Mouse (Mus musculus) brain, embryonic 18.5 days (tissue): ENCODE measurements around the gene Slc4a11.

Experiments used
- DNase-seq: peaks from one replicate; pipeline ENCODE4 v3.0.0-alpha.2; 2012; ENCODE audit warnings: low read depth, low spot score

Gene Slc4a11

DNA sequence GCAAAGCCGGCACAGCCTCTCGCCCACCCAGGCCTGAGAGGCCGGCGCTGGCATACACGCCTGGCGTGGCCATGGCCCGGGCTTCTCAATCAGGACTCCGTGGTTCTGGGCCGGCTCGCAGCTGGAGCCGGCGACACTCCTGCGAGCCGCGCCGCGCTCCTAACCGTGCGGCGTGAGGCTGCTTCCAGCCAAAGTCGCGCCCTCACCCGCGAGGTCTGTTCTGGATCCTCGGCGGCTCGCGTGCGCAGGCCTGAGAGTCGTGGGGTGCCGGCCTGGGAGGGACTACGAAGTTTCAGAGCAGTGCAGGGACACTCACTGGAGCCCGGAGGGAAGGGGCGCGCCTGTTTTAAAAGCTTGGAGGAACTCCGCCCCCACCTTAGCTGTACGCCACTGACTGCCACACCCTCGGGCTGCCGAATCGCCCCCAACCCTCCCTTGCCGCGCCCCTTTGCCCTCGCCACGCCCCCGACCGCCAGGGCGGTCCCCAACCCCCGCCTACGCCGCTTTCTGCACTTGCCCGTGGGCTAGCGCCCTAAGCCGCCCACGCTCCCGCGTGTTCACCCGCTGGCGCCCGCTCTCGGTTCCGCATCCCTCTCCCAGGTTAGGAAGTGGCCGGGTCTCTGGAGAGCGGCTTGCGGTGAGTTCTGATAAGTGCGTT, at the start of gene Slc4a11:
Gene Slc4a11, minus strand, starts transcription at position 367 of the 658 bp plus-strand sequence.
- DNase-seq: no peak

DNA sequence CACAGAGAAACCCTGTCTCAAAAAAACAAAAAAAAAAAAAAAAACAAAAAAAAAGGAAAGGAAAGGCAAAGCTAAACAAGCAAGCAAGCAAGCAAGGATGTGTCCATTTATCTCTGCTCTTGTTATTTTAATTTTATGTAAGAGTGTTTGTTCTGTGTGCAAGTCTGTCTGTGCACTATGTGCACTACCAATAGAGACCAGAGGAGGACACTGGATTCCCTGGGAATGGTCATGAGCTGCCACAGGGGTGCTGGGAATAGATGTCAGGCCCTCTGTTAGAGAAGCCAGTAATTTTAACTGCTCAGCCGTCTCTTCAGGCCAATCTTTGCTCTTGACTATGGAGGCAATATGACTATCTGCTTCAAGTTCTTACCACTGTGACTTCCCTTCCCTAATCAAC, 46.3 kb upstream of the Slc4a11 start:
- no peak for DNase-seq

- no peak for DNase-seq
Measured at GRCm38 (mm10) chr2:130740096-130740495, 42.8 kb upstream of the Slc4a11 start.

GRCm38 (mm10) chr2:130738019-130738418, 40.7 kb upstream of the Slc4a11 start:
- DNase-seq: no peak

DNA sequence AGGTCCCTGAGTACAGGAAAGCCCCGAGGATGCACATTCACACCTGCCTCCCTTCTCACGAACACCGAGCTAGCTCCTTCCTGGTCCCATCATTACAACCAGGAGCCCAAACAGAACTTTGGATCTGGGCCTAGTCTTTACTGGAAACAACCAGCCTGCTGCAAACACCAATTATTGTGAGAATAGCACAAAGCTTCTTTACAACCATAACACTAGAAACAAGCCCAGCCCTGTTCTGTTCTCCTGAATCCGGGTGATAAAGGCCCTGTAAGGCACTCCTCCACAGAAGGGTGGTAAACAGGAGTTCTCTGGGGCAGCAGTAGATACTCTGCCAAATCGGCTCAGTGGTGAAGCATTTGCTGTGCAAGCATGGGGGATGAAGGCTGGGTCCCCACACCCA, 38.0 kb upstream of the Slc4a11 start:
- no peak for DNase-seq

GRCm38 (mm10) chr2:130733444-130733843, 36.1 kb upstream of the Slc4a11 start:
- no peak for DNase-seq

DNA sequence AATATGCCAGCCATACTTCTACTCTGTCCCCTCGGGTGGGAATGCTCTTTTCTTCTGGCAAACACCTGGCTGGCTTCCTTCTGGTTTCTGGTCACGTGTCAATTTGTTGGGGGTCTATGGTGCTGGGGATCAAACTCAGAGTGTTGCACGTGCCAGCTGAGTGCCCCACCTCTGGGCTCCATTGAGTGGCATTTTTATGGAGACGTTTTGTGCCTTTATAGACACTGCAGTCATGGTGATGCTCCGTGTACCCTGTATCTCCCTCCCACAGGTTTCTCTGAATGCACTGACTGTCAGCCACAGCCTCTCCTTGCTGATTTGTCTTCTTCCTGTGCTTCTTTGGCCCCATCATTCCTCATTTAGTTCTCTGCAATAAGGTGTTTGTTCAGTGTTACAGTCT, 34.5 kb upstream of the Slc4a11 start:
- DNase-seq: no peak

GRCm38 (mm10) chr2:130730746-130731145, 33.4 kb upstream of the Slc4a11 start:
- DNase-seq: no peak

GRCm38 (mm10) chr2:130728906-130729585, 31.7 kb upstream of the Slc4a11 start:
- DNase-seq: no peak

DNA sequence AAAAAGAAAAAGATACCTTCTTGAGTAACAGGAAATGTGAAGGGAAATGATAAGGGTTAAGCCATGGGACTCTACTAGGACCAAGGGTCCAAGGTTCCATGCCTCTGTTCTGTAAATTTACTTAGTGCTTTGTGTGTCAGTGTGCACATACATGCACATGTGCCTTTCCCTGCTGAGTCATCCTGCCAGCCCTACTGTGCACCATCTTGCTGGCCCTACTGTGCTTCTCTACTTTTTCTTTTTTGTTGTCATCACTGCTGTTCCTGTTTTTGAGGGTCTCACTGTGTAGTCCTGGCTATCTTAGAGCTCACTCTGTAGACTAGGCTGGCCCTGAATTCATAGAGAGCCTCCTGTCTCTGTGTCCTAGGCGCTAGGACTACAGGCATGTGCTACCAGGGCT, 30.4 kb upstream of the Slc4a11 start:
- no peak for DNase-seq

DNA sequence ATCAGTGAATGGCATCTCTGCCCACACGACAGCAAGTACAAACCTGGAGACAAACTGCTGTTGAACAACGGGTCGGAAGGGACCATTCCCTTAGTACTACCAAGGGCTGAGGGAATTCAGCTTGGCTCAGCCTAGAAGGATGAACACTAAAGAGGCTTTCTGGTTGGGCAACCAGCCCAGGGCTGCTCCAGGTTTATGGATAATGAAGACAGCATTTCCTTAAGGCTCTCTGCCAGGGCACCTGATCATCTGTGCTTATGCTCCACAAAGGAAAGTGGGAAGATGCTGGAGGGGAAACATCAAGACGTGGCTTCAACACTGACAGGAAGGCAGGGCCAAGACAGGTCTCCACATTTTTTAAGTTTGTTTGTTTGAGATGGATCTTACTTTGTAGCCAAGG, 27.1 kb upstream of the Slc4a11 start:
- no peak for DNase-seq

DNA sequence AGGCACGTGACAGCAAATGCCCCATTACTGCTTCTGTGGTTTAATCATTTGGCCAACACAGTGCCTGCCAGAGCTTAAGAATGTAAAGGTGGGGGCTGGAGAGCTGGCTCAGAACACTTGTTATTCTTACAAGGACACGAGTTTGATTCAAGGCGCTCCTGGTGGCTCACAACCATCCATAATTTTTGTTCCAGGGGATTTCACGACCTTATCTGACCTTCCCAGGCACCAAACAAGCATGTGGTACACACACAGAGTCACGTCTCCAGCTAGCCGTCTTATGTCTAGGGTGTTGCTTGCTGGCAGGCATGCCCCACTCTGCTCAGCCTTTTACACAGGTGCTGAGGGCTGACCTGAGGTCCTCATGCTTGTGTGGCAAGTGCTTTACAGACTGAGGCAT, 20.6 kb upstream of the Slc4a11 start:
- no peak for DNase-seq

DNA sequence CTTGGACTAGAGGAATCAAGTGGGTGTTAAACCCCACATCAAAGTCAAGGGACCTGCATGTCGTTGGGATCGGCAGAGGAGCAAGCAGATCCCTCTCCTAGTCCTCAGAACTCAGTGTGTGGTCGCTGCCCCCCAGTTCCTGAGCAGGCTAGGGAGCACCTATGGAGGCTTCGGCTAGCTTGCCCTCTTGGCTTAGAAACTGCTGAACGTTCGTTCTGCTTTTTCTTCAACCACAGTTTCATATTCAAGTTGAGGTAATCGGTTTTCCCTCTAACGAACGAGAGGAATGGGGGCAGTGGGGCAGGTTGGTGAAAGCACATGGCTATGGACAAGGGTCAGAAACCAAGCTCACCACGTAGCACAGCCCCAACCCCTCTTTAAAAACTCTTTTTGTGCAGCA, 9.7 kb upstream of the Slc4a11 start:
- DNase-seq: no peak

- no peak for DNase-seq
Measured at GRCm38 (mm10) chr2:130706602-130707001, 9.3 kb upstream of the Slc4a11 start.

DNA sequence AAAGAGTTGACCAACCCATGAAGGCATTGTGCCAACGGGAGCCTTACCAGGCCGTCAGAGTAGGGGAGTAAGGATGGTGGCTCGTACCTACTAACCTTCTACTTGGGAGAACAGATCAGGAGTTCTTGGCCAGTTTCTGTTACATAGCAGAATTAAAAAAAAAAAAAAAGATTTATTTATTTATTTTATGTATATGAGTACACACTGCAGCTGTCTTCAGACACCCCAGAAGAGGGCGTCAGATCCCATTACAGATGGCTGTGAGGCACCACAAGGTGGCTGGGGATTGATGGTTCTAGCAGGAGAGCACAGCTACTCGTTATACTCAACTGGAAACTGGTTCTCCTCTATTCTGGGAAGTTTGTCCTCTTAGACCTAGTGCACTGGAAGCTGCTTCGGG, 7.9 kb upstream of the Slc4a11 start:
- no peak for DNase-seq

DNA sequence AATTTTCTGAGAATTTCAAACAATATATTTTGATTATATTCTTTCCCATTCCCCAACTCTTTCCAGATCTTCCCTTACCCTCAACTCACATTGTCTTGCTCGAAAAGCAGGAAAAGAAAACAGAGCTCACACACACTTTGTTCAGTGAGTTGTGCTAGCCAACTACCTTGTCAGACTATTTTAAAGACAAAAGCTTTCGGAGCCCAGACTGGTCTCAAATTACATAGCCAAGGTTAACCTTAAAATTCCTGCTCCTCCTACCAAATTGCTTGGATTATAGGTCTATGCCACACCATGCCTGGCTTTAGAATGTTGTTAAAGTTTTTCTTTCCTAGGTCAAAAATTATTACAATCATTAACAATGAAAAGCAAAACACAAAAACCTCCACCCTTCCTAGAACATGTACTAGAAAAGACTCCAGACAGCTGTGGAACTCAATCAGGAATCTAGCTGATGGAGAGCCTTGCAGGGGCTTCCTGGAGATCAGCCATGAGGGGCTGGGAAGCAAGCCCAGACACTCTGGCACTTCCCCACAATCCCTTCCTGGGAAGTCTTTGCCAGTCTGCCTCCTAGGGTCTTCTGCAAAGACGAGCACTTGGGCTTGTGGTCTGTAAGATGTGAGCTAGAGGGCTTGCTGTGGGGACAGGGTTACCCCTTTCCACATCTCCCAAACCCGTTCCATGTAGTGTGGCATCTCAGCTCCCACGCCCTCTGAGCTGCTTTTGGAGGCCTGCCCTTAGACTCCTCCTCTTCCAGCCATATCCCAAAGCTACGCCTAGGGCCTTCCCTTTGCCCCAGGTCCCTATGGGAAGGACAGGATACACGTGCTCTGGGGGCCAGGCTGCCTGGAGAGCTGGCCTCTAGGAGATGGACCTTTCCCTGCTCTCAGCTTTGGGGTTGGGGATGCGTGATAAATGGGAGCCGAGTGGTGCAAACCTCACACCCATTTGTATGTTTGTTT, 7.0 kb upstream of the Slc4a11 start:
- DNase-seq: peak; percentile 22

DNA sequence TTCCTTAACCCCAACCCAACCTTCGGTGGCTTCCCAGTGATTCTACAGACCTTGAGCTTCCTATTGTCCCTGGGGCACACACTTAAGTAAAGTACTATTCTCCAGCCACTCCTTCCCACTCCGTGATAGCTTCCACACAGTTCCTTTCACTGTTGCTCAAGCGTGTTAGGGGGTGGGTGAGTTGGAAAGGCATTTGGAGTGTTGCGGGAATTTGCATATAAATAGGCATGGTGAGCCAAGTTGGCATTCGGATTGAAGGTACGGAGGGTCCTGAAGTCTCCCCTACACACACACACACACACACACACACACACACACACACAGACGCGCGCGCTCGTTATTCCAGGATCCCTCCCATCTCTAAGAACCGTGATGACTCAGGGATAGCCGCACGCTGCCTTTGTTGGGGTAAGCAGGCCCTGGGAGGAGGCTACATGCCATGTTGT, 525 bp upstream of the Slc4a11 start:
- no peak for DNase-seq

- no peak for DNase-seq
Measured at GRCm38 (mm10) chr2:130696700-130697152, 593 bp downstream of the Slc4a11 start.

DNA sequence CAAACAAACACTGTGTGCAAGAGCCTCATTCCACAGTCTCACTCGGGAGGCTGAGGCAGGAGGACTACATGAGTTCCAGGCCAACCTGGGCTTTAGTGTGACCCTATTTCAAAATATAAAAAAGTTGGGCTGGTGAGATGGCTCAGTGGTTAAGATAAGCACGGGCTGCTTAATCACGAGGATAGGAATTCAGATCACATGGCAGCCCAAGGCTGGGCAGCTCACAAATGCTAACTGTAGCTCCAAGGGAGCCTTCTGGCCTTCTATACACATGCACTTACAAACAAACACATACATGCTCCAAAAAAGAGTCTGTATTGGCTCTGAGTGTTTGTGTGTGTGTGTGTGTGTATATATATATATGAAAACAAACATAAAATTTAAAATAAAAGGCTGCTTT, 3.8 kb downstream of the Slc4a11 start:
- no peak for DNase-seq

DNA sequence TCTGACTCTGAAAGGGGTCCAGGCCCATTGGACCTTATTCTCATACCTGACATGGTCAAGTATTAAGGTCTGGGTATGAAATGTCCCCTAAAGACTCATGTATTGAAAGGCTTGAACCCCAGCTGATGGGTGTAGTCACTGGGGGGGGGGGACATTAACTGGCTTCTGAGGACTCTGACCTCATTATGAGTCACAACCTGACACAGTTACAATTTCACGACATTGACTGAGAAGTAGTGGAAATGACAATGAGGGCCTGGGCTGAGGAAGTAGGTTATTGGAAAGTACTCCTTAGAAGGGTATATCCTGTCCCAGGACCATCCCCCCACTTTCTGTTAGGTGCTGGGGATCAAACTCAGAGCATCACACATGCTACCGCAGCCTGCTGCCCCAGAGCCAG, 8.3 kb downstream of the Slc4a11 start:
- no peak for DNase-seq

- DNase-seq: no peak
Measured at GRCm38 (mm10) chr2:130685426-130685825, 11.9 kb downstream of the Slc4a11 start.

DNA sequence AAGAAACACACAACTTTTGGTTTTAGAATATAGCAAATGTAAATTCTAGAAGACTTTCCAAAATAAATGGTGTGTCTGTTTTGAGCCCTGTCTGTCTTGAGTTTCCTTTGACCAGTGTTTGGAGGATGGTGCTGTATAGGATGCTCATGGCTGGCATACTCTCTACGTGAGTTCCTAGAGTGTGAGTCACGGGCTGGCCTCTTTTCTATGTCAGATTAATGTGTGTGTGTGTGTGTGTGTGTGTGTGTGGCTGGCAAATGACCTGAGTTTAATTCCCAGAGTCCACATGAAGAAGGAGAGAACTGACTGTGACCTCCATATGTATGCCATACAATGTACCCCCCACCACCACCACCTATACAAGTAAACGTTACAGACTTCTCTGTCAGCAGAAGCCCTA, 15.8 kb downstream of the Slc4a11 start:
- DNase-seq: no peak
